Mouse (Mus musculus): ENCODE results near the gene Plekha4.
"Not testable (repeated sequence)": the region's sequence is repeated elsewhere in the genome, so short reads cannot be mapped to it uniquely, and the experiment has no call there.

Plekha4 gene

DNA sequence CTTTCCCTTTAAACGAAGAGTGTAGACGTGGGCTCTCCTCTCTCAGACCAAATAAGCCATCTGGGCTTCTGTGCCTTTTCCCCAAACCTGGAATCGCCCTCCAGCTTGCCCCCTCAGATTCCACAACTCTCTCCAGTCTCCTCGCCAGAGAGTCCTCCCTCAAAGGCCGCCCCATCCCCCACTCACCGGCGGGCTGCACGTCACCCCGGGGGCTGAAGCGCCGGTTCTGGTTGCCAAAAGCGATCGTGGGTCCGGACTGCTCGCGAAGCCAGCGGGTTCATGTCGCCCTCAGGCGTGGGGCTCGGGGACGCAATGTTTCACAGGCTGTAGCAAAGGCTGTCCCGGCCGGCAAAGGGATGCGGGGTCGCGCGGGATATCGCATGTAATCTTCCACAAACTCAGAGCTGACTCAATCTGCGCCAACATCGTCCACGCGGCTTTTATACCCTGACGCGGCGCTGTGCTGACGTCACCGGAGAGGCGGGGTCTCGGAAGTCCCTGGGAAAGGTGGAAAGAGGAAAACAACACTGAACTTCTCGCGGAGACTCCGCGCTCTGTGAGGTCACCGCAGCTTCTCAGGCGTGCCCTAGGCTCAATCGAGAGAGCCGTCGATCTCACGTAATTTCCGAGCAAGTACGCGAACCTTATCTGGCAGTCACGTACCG lies at the start of gene Plekha4, which contains the start of gene Ppp1r15a:
Gene Plekha4 (plus strand): TSS at position 522 of the 665 bp plus-strand sequence.
Gene Ppp1r15a (minus strand): TSS at position 460 of the 665 bp plus-strand sequence.
- DNase-seq (ENCODE audit: low read depth, low spot score): peak; percentile 77

DNA sequence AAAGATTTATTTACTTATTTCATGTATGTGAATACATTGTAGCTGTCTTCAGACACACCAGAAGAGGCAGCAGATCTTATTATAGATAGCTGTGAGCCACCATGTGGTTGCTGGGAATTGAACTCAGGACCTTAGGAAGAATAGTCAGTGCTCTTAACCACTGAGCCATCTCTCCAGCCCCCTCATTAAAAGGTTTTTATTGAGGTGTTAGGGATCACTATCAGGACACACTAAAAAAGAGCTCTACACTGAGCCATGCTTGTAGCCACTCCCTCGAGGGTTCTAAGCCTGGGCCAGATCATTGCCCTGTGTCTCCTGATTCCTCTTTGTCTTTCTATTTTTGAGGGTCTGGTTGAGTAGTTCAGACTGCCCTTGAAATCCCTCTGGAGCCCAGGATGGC lies 49.7 kb upstream of the Plekha4 start:
- no peak for DNase-seq (ENCODE audit: low read depth, low spot score)

DNA sequence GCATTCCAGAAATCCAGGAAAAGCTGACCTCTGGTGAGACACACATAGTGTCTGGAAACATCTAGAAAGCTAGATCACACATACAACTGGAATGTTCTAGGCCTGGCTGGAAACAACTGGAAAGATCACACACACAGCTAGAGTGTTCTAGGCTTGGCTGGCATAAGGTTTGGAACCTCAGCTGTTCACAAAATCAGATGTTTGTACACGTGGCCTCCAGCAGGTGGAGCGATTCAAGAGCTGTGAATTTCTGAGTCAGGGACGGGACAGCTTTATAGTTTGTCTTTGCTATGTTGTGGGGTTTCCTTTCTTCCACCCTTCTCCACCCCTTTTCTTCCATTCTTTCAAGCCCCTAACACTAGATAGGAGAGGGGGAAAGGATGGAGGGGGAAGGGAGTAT lies 49.1 kb upstream of the Plekha4 start:
- no peak for DNase-seq (ENCODE audit: low read depth, low spot score)

DNA sequence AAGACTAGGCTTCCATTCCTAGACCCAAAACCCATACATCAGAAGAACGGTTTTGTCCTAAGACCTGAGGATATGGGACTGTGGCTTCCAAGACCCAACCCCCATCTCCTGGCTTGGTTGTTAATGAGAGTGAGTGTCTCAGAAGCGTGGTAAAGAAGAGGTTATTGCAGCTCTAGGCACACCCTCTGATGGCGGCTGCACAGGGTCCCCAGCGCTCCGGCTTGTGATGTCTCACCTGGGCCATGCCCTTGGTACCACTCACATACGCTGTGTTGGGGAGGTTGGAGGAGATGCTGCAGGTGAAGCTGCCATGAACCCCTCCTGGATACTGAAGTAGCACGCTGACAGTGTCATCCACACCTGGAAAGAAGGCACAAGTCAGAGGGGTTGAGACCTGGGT lies 47.4 kb upstream of the Plekha4 start:
- no peak for DNase-seq (ENCODE audit: low read depth, low spot score)

DNA sequence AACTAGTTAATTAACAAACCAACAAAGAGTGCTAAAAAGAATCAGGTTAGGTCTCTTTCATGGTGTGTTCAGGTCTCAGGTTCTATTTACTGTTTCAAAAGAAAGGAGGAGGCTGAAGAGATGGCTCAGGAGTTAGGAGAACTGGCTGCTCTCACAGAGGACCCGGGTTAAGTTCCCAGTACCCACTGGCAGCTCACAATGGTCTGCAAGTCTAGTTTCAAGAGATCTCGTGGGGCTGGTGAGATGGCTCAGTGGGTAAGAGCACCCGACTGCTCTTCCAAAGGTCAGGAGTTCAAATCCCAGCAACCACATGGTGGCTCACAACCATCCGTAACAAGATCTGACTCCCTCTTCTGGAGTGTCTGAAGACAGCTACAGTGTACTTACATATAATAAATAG lies 45.8 kb upstream of the Plekha4 start:
- not testable (repeated sequence) for DNase-seq (ENCODE audit: low read depth, low spot score)

DNA sequence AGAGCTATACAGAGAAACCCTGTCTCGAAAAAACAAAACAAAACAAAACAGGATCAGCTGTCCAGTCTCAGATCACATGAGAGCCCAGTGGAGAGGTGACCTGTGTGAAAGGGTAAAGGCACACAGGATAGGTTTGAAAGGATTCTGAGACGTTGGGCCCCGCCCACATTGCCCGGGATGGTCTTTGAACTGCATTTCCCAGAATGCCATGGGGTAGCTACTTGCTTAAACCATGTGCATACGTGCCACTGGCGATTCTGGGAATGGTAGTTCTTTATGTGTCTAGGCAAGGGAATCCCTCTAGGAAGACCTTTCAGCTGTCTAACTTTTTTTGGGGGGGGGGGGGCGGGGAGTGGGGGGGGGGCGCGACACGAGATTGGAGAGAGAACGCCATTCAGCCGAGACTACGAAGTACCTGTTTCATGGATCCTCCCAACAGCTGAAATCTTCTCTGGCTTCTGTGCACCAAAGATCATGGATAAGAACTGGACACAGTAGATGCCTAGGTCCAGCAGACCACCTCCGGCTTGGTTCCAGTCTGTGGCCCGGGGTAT lies 44.7 kb upstream of the Plekha4 start, which contains the start of gene Tulp2:
Gene Tulp2 (plus strand): TSS at position 504 of the 554 bp plus-strand sequence.
- DNase-seq (ENCODE audit: low read depth, low spot score): no peak

DNA sequence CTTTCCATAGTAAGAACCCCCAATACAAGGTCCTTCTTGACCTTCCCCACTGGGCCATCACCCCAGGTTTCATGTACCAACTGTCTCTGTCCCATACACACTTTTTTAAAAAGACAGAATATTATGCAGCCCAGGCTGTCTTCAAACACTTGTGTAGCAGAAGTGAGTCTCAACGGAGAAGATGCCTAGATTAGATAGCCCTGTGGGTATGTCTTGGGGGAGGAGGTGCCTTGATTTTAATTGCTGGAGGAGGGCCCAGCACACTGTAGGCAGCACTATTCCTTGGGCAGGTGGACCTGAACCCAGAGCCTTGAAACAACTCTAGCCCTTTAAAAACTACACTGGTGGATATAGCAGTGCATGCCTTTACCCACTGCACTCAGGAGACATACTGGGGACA lies 44.0 kb upstream of the Plekha4 start:
- no peak for DNase-seq (ENCODE audit: low read depth, low spot score)

DNA sequence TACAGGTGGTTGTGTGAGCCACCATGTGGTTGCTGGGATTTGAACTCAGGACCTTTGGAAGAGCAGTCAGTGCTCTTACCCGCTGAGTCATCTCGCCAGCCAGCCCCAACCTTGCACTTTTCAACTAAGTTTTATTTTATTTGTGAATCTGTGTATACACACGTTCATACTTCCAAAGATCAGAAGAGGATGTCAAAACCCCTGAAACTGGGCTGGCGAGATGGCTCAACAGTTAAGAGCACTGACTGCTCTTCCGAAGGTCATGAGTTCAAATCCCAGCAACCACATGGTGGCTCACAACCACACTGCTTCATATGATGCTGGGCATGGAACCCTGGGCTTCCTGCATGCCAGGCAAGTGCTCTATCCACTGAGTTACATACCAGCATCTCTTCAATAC lies 41.1 kb upstream of the Plekha4 start:
- not testable (repeated sequence) for DNase-seq (ENCODE audit: low read depth, low spot score)

DNA sequence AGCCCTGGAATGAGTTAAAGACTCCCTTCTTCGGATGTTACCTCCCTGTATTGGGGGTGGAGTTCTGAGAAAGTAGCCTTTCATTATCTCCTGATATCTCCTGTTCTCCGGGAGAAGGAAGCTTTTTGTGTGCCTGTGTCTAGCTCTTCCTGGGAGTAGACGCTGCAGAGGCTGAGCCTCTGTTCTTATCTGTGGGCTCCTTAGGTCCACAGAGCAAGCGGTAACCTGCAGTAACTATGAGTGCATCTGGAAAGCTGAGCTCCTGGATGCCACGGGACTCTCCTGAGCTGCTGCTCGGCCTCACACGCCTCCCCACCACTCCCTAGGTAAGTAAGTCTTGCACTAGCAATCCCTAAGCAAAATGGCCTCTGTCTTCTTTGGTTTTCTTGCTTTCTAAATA lies 40.0 kb upstream of the Plekha4 start:
- no peak for DNase-seq (ENCODE audit: low read depth, low spot score)

DNA sequence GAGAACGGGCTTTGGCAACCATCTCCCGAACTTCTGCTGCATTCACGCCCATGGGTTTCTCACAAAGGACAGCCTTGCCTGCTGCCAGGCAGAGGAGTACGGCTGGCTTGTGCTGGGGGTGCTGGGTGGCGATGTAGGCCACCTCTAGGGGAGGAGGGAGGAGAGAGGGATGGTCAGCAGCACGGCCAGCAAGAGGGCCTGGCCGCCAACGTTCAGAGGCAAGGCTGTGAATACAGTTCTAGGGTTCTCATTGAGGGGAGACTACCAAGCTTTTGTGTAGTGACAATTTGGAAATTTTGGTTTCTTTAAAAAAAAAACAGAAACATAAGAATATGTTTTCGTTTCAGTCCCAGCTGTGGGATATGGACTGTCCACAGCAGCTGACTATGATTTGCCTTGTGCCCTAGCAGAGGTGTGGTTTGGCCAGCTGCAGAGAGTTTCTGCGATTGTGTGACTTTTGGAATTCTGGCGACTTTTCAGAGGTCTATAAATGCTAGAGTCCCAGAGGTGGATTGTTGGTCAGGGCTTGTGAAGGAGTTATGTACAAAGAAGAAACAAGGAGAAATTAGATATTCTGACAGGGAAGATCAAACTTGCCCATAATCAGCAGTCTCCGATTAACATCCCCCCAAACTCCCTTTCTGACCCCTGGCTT lies 39.2 kb upstream of the Plekha4 start, which contains the start of gene Gm45808:
Gene Gm45808 (minus strand): TSS at position 51 of the 655 bp plus-strand sequence.
- DNase-seq (ENCODE audit: low read depth, low spot score): no peak

DNA sequence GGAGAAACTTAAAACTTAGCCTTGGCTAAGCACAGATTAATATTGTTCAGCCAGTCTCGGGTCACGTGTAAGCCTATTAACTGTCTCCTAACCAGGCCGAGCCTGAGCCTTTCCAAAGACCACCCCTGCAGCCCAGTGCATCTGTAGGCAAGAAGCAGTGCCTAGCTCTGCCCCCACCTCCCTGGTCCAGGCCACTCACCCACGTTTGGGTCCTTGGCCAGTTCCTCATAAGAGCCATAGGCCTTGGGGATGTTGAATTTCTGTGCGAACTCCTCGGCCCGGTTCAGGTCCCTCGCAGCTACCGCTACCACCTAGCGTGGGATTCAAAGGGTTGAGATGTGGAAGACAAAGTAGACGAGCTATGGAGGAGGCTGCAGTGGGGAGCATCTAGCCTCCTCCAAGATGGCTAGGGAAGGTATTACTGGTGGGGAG lies 38.3 kb upstream of the Plekha4 start:
- no peak for DNase-seq (ENCODE audit: low read depth, low spot score)

DNA sequence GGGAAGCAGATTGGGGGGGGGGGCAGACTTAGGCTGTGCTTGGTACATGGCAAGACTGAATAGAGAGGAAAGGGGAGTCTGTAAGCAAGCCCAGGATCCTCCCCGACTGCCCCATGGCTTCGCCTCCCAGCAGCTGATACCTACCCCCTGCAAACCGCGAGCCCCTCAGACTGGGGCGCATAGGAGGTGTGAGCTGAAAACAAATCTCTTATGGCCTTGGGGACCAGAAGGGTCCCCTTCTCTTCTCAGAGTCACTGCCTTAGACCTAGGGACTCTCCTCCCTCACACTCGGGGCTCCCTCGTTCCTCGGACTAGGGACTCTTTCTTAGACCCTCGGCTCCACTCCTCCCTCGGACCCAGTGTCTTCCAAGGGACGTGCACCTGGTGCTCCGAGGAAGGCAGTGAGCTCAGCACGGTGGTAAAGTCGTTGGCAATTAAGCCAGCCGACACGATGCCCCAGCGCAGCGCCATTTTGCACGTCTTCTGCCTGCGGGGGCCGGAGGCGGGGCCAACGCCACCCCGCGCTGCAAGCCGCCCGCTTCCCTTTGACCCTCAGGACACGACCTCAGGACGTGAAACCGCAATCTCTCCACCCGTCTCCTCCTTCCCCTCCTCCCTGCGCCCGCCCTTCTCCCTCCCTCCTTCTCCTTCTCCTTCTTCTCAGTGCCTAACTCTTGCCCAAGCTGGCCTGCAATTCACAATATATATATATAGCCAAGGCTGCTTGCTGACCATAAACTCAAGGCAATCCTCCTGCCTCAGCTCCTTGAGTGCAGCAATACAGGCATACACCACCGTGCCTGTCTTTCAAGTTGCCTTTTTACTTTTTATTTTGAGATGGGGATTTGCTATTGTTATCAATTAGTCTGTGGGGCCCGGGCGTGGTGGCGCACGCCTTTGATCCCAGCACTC lies 37.6 kb upstream of the Plekha4 start, which contains the start of gene Dhdh:
Gene Dhdh (minus strand): TSS at position 513 of the 912 bp plus-strand sequence.
- DNase-seq (ENCODE audit: low read depth, low spot score): no peak

DNA sequence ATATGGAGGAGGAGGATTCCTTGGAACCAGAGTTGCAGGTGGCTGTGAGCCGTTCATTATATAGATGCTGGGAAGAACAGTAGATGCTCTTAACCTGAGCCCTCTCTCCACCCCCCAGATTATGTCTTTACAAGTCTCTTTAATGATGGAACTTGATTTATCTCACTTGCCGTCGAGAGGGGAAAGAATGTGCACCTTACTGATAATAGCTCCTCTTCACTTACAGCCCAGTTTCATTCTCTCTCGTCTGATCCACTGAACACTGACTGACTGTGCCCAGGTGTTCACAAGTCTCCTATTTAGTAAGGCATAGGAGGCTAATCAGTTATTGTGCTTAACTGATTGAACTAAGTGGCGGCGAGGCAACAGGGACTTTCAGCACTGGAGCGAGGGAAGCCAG lies 36.6 kb upstream of the Plekha4 start:
- DNase-seq (ENCODE audit: low read depth, low spot score): no peak

DNA sequence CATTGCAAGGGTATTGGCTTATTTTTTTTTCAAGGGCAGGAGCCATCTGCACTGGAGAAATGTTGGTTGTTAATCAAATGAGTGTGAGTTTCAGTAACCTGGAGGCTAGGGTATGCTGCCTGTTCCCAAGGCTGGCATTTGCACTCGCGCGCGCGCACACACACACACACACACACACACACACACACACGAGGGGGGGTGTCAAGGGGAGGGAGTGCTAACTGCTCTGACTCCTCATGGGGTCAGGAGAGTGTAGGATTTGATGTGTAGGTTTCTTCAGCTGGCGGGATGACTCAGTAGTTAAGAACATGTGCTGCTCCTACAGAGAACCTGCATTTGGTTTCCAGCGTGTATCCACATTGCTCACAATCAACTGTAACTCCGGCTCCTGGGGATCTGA lies 35.3 kb upstream of the Plekha4 start:
- DNase-seq (ENCODE audit: low read depth, low spot score): no peak

DNA sequence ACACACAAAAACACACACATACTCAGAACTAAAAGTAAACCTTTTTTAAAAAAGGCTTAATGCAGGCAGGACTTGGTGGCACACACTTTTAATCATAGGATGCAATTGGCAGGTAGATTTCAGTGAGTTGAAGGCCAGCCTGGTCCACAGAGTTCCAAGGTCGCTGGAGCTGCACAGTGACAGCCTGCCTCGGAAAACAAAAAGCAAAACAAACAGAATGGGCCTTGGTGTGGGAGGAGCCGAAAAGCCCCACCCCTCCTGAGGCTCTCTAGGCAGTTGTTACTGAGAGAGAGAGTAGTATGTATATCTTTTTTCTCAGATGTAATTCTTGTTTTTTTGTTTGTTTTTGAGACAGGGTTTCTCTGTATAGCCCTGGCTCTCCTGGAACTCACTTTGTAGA lies 34.9 kb upstream of the Plekha4 start:
- no peak for DNase-seq (ENCODE audit: low read depth, low spot score)

DNA sequence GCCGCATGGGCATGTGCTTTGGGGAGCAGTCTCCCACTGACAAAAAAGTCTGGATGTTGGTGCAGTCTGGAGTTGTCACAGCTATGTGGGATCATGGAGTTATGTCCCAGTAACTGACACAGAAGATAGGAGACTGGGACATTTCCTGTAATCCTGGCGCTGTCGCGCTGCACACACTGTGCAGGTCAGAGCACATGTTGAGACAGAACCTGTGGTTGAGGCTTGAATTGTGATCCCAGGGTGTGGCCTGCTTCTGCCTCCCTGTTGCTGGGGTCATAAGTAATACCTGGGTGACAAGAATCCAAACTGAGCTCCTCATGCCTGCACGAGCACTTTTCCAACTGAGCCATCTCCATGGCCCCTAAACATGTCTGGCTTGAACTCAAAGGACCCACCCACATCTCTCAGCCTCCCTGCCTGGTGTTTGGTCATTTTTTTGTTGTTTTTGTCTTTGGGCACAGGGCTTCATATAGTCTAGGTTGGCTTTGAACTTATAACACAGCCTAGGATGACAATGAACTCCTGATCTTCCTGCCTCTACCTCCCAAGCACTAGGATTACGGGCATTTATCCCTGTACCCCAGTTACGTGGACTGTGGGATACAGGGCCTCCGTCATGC lies 33.8 kb upstream of the Plekha4 start:
- no peak for DNase-seq (ENCODE audit: low read depth, low spot score)

DNA sequence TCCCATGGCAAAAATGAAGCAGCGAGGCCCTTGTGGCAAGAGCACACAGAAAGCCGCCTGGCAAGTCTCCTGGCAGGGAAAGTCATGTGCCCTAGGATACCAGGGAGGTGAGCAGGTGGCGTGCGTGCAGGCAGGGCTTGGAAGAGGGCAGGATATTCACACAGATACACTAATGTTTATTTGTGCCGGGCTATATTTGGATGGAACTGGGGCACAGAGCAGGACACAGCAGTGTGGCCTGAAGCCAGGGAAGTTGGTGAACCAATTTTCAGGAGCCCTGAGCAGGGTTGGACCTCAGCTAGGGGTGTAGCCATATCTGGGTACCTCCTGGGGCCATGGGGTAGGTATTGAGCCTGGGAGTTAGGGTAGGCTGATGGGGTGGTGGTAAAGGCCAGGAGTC lies 33.2 kb upstream of the Plekha4 start:
- no peak for DNase-seq (ENCODE audit: low read depth, low spot score)

DNA sequence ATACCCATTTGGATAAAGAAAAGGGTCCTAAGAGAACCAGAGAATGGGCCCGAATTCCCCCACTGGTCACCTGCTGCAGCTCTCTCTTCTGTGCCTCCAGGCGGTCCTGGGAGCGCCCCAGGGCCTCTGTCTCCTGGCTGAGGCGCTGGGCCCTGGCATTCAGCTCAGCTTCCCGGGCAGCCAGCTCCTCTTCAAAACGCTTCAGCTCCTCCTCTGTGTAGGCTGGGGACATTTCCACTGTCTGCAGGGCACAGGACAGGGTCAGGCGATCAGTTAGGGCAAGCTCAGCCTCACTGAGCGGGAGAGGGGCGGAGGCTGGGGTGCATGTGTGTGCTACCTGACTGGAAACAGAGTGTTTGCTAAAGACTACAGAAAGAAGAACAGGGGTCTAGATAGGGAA lies 31.6 kb upstream of the Plekha4 start:
- no peak for DNase-seq (ENCODE audit: low read depth, low spot score)

DNA sequence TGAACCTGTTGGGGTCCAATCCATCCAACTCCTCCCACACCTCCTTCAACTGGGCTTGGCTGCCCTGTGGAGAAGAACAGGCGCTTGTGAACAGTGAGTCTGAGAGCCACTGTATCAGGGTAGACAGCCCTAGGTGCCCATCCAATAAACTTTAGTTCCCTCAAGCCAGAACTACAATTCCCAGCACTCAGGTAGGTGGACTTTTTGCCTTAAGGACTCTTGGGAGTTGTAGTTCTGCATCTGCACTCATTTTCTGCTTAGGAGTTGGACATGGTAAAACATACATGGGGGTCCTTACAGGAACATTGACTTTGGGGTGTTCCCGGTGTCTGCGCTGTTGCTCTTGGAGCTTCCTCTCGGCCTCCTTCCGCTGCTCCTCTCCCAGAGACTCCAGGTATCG lies 27.7 kb upstream of the Plekha4 start:
- no peak for DNase-seq (ENCODE audit: low read depth, low spot score)

DNA sequence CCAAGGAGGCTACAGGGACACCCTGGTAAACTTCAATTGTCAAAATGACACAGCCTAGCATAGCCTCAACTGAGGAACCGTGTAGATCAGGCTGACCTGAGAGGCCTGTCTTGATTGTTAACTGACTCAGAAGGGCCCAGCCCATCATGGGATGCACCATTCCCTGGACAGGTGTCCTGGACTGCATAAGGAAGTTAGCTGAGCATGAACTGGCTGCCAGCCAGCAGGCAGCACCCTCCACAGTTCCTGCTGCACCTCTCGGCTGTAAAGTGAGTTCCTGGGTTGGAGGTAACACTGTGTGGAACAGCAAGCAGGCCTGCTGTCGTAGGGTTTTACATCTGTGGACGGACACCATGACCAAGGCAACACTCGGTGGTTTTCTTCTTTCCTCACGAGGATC lies 18.5 kb upstream of the Plekha4 start:
- no peak for DNase-seq (ENCODE audit: low read depth, low spot score)

DNA sequence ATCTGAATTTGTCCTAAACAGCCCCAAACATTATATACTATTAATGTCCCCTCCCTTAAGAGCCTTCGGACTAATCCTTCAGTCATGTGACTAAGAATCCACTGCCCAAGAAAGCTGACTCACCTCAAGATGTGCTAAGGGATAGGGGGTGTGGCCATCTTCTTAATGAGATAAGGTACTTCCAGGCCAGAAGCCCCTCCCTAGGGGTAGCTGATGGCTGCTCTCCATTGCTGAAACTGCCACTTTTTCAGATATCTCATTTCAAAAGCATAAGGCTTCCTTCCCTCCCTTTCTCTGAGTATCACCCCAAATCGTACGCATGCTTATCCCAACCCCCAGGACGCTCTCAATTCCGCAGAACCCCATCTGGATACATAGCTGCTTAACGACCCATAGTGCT lies 17.6 kb upstream of the Plekha4 start:
- no peak for DNase-seq (ENCODE audit: low read depth, low spot score)
